Mouse (Mus musculus) MN1 (cell line): ENCODE measurements around the gene Rad51b.

Experiments
- DNase-seq: peaks from one replicate; pipeline ENCODE4 v3.0.0-alpha.2; 2016; ENCODE audit warnings: low spot score

Gene Rad51b

DNA sequence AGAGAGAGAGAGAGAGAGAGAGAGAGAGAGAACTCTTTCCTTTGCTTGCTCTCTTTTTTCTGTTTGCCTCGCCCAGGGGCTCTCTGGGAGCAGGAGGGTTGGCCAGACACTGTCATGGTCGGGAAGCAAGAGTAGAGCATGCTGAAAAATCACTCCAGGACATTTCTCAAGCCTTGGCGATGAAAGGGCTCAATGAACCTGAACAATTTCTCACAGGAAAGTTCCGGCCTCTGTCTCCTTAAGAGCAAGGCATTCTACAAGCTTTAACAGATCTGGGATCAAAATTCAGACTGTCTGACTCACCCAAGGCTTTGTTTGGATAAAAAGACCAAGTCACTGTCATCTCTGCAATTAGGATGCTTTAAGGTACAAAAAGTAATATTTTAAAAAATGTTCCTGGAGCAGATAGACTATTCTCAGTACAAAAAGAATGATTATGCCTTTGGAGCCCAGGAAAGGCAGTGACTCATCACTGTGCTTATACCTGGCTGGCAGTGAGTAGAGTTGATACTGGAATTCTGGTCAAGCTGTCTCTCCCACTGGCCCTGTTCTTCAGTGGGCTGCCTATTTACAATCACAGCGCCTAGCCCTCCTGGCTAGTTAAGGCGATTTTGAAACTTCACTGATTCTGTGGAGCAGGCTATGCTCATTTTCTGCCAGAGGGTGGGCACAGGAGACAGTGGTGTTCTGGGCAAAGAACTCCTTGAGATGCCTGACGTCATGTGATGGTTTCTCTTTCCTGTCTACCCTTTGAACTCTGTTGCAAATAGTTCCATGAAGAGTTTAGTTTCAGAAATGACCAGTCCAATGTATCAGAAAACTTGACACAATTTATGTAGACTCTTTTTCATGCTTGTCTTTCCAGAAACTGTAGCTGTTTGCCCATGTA, 352.0 kb downstream of the Rad51b start:
- no peak for DNase-seq

DNA sequence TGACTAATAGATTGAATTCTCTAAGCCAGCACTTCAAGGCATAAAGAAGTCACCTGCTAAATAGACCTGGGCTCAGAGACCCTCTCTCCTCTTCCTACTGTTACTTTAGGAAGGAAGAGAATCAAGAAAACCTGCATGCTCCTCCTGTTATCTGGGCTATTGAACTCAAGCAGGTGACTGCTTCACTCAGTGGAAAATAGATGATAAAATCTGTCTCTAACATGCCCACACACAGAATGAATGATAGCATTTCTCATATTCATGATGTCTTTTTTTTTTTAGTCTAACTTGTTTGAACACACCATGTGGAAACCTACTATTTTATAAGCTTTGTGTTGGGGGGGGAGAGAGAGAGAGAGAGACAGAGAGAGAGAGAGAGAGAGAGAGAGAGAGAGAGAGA, 352.7 kb downstream of the Rad51b start:
- DNase-seq: no peak

DNA sequence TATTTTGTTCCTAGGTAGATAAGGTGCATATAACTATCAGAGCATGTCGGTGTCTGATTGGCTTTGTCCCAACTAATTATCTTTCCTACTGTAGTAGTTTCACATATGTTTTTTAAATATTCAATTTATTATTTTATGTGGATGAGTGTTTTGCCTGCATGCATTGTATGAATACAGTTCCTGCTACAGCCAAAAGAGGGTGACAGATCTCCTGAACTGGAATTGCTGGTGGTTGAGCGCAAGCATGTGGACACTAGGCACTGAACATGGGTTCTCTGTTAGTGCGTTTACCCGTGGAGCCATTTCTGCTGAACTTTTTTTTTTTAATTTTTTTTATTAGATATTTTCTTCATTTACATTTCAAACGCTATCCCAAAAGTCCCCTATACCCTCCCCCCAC, 358.1 kb downstream of the Rad51b start:
- DNase-seq: no peak

GRCm38 (mm10) chr12:79658861-79659260, 361.8 kb downstream of the Rad51b start:
- no peak for DNase-seq

GRCm38 (mm10) chr12:79661270-79661669, 364.2 kb downstream of the Rad51b start:
- no peak for DNase-seq

DNA sequence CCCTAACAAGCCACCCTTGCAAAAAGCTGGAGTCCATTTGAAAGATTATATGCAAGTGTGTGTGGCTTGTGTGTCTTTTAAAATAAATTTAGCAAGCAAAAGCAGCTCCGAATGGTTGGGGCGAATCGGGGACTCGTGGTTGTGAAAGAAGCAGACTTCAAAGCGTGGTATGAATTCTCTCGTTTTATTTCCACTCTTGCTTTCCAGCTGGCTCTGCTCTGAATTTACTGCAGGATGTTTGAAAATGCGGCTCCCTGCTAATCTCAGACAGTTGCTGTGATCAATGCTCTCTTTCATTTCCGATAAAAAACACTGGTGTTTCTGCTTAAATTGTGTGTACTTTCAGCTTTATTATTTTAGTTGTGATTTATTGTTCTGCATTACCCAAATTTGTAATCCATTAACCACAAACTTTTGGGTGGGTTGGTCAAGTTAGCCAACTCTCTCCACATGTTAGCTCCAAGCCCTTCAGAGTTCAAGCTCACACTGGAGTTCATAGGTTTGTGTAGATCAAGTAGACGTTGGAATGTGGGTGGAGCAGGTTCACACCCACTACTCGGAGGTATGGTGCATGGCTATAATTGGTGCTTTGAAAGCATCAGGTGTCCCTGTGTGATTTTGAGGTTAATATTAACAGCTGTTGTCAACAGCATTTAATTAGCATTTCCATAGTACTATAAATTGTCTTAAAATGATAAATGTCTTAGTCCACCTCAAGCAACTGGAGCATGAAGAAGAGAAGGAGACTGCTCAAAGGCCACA, 366.2 kb downstream of the Rad51b start:
- DNase-seq: no peak

DNA sequence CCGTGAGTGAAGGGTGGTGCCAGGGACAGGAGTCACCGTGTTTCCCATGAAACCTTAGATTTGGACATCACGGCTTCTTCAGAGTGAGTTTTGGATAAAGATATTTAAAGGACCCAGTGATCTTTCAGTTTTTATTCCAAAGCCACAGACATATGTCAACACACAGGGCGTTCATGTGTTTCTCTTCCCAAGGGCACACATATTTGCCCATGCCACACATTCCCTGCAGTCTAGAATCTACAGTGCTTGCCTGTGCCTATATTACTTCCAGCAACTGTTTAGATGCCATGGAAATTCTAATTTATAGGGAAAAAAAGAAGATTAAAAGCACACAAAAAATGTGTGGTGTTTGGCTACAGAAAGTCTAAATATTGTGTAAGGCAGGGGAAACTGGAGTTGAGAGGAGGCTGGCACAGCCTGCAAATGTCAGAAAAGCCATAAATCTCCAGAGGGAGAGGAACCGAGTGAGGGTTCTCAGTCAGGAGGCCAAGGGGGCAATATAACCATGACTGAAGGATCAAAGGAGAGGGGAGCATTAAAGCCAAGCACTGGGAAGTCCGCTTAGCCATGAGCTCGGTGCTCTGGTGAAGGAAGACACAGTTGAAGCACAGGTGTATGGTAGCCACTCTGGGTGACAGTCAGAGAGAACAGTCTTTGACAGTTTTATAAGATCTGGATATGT, 367.0 kb downstream of the Rad51b start:
- no peak for DNase-seq

DNA sequence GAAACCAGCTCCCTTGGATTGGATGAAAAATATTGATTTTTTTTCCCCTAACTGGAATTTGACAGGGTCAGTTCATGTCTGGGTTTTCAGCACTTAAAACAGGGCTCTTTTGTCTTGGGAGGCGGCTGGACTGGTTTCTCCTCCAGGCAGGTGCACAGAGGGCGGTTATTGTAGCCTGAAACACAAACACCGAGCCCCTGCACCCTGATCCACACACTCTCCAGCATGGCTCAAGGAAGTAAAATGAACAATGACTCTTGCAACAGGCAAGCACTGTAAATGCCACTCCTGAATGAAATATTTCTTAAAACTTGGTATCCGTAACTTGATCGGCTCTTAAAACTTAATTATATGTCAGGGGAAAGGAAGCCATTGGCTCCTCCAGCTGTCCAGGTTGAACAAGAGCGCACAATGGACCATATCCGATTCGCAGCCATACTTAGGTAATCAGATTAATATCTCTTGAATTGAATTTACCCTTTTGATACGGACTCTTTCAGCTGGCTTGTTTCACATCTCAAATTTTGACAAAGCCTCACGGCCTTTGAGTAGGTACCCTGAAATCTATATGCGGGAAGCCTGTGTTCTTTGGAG, 377.9 kb downstream of the Rad51b start:
- peak; percentile 50 for DNase-seq

DNA sequence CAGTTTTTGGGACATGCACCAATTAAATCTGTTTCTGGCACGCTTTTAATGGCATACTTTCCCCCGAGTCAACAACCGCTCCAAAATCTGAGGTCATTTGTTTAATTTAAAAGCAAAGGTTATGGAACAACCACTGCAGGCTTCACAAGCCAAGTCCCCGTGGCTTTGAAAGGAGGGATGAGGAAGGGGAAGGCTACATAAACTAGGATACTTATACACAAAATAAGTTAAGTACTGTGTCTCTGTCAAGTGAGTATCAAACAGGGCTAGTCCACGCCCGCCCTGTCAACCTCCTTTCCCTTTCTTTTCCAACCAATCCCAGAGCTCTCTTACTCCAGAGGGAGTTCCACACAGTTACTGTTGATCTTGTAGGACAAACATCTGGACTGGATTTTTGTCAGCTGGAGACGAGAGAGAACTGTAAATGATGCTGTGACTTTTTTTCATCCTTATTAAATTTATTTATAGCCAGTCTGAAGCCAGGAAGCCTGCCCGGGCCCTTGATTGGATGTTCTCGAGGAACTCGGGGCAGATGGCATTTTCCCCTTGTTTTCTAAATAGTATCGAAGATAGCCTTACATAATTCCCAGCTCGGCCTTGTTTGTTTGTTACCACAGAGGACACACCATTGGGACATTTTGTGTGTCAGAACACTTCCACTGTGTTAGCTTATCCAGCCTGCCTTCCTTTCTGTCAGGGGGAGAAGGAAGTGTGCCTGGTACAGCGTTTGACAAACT, 378.5 kb downstream of the Rad51b start:
- DNase-seq: peak; percentile 78

DNA sequence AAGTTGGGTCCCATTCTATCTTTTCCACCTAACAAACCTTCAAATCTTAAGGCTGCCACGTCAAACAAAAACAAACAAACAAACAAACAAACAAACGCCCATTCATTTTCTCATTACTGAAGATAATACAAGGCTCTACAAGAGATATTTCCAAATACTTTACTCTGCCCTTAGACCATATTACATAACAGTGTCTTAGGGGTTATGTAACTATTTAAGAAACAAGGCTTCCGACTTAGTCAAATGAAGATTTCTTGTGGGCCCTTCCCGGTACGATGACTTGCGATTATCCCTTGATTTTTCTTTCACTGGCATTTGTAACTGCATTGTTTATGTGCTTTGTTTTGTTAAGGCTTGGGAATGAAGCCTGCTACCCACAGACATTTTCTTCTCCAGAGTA, 379.2 kb downstream of the Rad51b start:
- DNase-seq: no peak

DNA sequence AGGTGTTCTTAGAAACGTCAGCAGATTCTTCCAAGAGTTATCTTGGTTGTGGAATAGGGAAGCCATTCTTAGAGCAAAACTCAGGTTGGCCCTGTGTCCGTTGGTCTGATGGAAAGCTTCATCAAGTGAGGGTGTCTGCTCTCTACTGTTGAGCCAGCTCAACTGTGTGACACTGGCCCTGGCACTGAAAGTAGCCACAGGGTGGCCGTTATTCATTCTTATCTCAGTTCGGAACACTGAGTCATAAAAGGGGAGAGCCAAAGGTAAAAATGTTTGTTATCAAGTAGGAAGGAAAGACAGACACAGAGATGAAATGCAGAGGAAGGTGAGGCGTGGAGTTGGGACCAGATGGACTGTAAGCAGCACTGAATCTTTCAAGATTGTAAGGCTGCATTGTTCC, 379.8 kb downstream of the Rad51b start:
- no peak for DNase-seq

DNA sequence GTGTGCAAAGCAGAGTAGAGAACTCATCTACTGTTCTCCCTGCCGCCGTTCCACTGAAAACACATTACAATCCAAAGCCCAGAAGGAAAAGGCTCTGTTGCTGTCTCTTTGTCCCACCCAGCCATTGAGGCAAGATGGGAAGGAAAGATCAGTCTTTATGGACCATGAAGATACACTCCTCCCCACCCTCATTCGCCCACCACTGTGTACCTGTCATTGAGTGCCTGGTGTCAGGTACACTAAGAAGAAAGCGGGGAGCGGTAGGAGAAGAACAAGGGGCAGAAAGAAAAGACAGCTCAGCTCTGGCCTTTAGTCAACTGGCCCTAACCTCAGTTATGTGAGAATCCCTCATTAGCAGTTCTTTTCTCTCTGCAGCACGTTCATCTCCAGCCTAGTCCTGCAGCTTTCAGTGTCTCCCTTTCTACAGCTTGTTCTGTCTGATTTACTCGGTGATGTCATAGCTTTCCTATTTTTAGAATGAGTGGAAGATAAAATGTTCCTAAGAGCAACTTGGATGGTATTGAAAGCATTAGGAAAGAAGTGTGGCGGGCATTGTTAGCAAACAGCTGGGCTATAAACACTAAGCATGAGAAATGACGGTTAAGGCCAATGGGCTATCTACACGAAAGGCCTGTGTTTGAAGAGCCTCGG, 382.3 kb downstream of the Rad51b start:
- no peak for DNase-seq

- no peak for DNase-seq
Measured at GRCm38 (mm10) chr12:79679941-79680697, 383.0 kb downstream of the Rad51b start.

GRCm38 (mm10) chr12:79680698-79681072, 383.6 kb downstream of the Rad51b start:
- no peak for DNase-seq

DNA sequence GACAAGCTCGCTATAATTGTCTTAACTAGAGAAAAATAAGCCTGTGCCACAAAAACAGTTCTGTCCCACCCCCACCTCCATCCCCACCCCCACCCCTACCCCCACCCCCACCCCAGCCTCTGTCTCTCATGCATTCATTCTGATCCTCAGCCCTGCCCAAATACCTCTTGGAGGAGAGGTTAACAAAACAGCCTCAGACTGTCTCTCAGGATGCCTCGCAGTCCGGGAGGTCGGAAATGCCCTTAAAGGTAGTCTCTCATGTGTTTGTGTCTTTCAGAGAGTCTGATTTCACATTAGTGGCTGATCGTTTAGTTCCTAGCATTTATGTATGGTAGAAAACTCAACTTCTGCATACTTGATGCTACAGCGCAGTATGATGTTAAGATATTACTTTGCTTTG, 384.5 kb downstream of the Rad51b start:
- DNase-seq: no peak

DNA sequence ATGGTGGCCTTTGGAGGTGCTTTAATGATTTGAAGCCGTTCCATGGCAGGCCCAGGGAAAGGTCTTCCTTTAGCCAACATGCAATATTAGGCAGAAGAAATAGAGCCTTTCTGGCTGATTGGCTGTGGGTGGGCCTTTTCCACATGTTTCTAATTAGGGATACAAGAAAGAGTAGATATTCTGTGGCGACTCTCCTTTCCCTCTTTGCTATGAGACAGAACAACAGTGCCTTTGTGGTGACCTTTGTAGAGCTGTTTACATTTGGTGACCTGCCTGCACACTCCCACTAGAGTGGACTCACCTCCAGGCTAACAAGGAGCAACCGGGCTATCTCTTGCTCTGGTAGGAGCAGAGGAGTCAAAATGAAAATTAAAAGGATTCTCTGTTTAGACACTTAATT, 386.3 kb downstream of the Rad51b start:
- no peak for DNase-seq

DNA sequence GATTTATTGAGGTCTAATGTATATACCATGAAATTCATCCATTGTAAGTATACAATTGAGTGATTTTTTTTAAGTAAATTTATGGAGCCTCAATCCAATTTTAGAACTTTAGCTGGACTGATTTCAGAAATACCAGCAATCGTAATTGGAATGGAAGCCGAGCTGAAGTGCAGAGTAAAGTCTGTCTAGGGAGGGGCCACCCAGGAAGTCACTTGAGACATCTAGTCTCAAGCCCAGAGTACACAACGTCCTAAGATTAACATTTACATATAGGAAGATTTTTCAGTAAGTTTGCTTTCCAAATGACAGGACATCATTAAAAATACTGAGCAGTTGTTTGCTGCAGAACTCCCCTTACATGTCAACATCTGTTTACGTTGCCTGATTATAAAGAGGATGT, 386.7 kb downstream of the Rad51b start:
- no peak for DNase-seq

GRCm38 (mm10) chr12:79684338-79684737, 387.3 kb downstream of the Rad51b start:
- no peak for DNase-seq

DNA sequence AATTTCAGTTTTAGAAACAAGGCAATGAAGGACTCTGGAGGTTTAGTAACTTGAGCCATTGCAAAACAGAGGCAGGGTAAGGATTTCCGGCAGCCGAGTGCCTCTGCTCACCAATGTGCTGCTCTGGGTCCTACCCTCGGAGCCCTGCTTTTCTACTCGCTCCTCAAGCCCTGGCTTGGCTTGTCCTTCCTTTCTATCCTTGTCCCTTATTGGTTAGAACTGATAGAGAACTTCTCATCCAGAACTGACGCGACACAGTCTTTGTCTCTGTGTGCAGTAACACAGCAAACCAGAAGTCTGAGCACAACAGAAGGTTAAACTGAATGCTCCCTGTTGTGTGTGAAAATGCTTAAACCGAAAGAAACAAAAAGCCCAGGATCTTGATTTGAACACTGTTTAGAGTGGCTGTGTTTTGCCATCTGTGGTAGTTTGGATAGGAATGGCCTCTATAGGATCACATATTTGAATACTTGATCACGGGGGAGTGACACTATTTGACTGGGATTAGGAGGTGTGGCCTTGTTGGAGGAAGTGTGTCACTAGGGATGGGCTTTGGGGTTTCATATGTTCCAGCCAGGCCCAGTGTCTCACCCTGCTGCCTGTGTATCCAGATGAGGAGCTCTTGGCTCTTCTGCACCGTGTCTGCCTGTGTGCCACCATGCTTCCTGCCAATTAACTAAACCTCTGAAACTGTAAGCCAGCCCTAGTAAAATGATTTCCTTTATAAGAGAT, 389.7 kb downstream of the Rad51b start:
- DNase-seq: no peak
